Mouse (Mus musculus): ENCODE results near the gene Prrx2. TPM values are rescaled to one million over a fixed set of nuclear protein-coding genes. Genes with fewer than 3 reads are reported as not detected.

The Prrx2 gene
- 1.0 and 1.5 TPM in 2 replicates for polyA plus RNA-seq (2012; rRNA removed)

- no peaks in the 10 kb centered on the region for H3K36me3 ChIP-seq (ENCODE audit: control insufficient read depth, insufficient read depth, low read length)
- peaks cover 8% of the 10 kb centered on the region for H3K4me1 ChIP-seq (ENCODE audit: control insufficient read depth, insufficient read depth, low read length)
- H3K4me3 ChIP-seq (ENCODE audit: control insufficient read depth, low read depth, low read length), result no peak within 1 kb of the TSS
- TF ChIP-seq CTCF (IDR thresholded peaks at IDR 0.05; ENCODE audit: control insufficient read depth, insufficient read depth, insufficient replicate concordance, low read depth, low read length), result no peak
- TF ChIP-seq POLR2A (IDR thresholded peaks at IDR 0.05; ENCODE audit: control insufficient read depth, low read depth, low read length), result no peak
- H3K27ac ChIP-seq (ENCODE audit: control insufficient read depth, insufficient read depth, low read depth, low read length), result no peak within 1 kb of the TSS
- H3K27me3 ChIP-seq (ENCODE audit: control insufficient read depth, insufficient read depth, low read length), result no peaks in the 10 kb centered on the region
Observed at GRCm38 (mm10) chr2:30834373-30835022, at the start of gene Prrx2. TSS of gene Prrx2 (plus strand) at chr2:30834972.

- Histone ChIP-seq H3K4me1 (ENCODE audit: control insufficient read depth, insufficient read depth, low read length) (peaks cover 19% of the 10 kb centered on the region), H3K4me3 (ENCODE audit: control insufficient read depth, low read depth, low read length) (no peak overlapping the region), H3K27ac (ENCODE audit: control insufficient read depth, insufficient read depth, low read depth, low read length) (no peak overlapping the region), H3K27me3 (ENCODE audit: control insufficient read depth, insufficient read depth, low read length) (no peaks in the 10 kb centered on the region; the same call in 1 of the 2 replicates), H3K36me3 (ENCODE audit: control insufficient read depth, insufficient read depth, low read length) (no peaks in the 10 kb centered on the region)
- TF ChIP-seq POLR2A (IDR thresholded peaks at IDR 0.05; ENCODE audit: control insufficient read depth, low read depth, low read length), result no peak
- TF ChIP-seq CTCF (IDR thresholded peaks at IDR 0.05; ENCODE audit: control insufficient read depth, insufficient read depth, insufficient replicate concordance, low read depth, low read length), result no peak
Observed at GRCm38 (mm10) chr2:30787466-30787865, 47.3 kb upstream of the Prrx2 start.

- TF ChIP-seq CTCF (IDR thresholded peaks at IDR 0.05; ENCODE audit: control insufficient read depth, insufficient read depth, insufficient replicate concordance, low read depth, low read length), result no peak
- TF ChIP-seq POLR2A (IDR thresholded peaks at IDR 0.05; ENCODE audit: control insufficient read depth, low read depth, low read length), result no peak
- no peaks in the 10 kb centered on the region for H3K36me3 ChIP-seq (ENCODE audit: control insufficient read depth, insufficient read depth, low read length)
- no peak overlapping the region for H3K4me3 ChIP-seq (ENCODE audit: control insufficient read depth, low read depth, low read length)
- no peaks in the 10 kb centered on the region for H3K27me3 ChIP-seq (ENCODE audit: control insufficient read depth, insufficient read depth, low read length)
- H3K27ac ChIP-seq (ENCODE audit: control insufficient read depth, insufficient read depth, low read depth, low read length), result no peak overlapping the region
- peaks cover 16% of the 10 kb centered on the region for H3K4me1 ChIP-seq (ENCODE audit: control insufficient read depth, insufficient read depth, low read length)
Observed at GRCm38 (mm10) chr2:30792061-30792460, 42.7 kb upstream of the Prrx2 start.

GRCm38 (mm10) chr2:30794179-30795108 lies 40.3 kb upstream of the Prrx2 start:
- TF ChIP-seq CTCF (IDR thresholded peaks at IDR 0.05; ENCODE audit: control insufficient read depth, insufficient read depth, insufficient replicate concordance, low read depth, low read length) (peak; percentile 97), POLR2A (IDR thresholded peaks at IDR 0.05; ENCODE audit: control insufficient read depth, low read depth, low read length) (0 out of 2 replicates have a peak, but pooled peaks have one; percentile 2)
- H3K27ac ChIP-seq (ENCODE audit: control insufficient read depth, insufficient read depth, low read depth, low read length), result no peak overlapping the region
- H3K4me3 ChIP-seq (ENCODE audit: control insufficient read depth, low read depth, low read length), result peak overlapping the region; percentile 55
- H3K4me1 ChIP-seq (ENCODE audit: control insufficient read depth, insufficient read depth, low read length), result peaks cover 16% of the 10 kb centered on the region
- no peaks in the 10 kb centered on the region for H3K27me3 ChIP-seq (ENCODE audit: control insufficient read depth, insufficient read depth, low read length)
- H3K36me3 ChIP-seq (ENCODE audit: control insufficient read depth, insufficient read depth, low read length), result no peaks in the 10 kb centered on the region

- Histone ChIP-seq H3K27me3 (ENCODE audit: control insufficient read depth, insufficient read depth, low read length) (no peaks in the 10 kb centered on the region), H3K4me1 (ENCODE audit: control insufficient read depth, insufficient read depth, low read length) (peaks cover 16% of the 10 kb centered on the region), H3K27ac (ENCODE audit: control insufficient read depth, insufficient read depth, low read depth, low read length) (0 out of 2 replicates have a peak overlapping the region, but pooled peaks have one; percentile 50), H3K4me3 (ENCODE audit: control insufficient read depth, low read depth, low read length) (peak overlapping the region; percentile 55), H3K36me3 (ENCODE audit: control insufficient read depth, insufficient read depth, low read length) (no peaks in the 10 kb centered on the region)
- TF ChIP-seq CTCF (IDR thresholded peaks at IDR 0.05; ENCODE audit: control insufficient read depth, insufficient read depth, insufficient replicate concordance, low read depth, low read length), result no peak
- TF ChIP-seq POLR2A (IDR thresholded peaks at IDR 0.05; ENCODE audit: control insufficient read depth, low read depth, low read length), result no peak
Observed at GRCm38 (mm10) chr2:30795271-30795888, 39.4 kb upstream of the Prrx2 start.

GRCm38 (mm10) chr2:30795889-30796275 lies 38.9 kb upstream of the Prrx2 start:
- no peaks in the 10 kb centered on the region for H3K36me3 ChIP-seq (ENCODE audit: control insufficient read depth, insufficient read depth, low read length)
- H3K4me1 ChIP-seq (ENCODE audit: control insufficient read depth, insufficient read depth, low read length), result peaks cover 16% of the 10 kb centered on the region
- H3K4me3 ChIP-seq (ENCODE audit: control insufficient read depth, low read depth, low read length), result peak overlapping the region; percentile 55
- TF ChIP-seq POLR2A (IDR thresholded peaks at IDR 0.05; ENCODE audit: control insufficient read depth, low read depth, low read length) (peak; percentile 12; the same call in 1 of the 2 replicates), CTCF (IDR thresholded peaks at IDR 0.05; ENCODE audit: control insufficient read depth, insufficient read depth, insufficient replicate concordance, low read depth, low read length) (no peak)
- H3K27ac ChIP-seq (ENCODE audit: control insufficient read depth, insufficient read depth, low read depth, low read length), result peak overlapping the region; percentile 81
- H3K27me3 ChIP-seq (ENCODE audit: control insufficient read depth, insufficient read depth, low read length), result no peaks in the 10 kb centered on the region

- Histone ChIP-seq H3K27me3 (ENCODE audit: control insufficient read depth, insufficient read depth, low read length) (no peaks in the 10 kb centered on the region), H3K4me3 (ENCODE audit: control insufficient read depth, low read depth, low read length) (peak overlapping the region; percentile 55), H3K4me1 (ENCODE audit: control insufficient read depth, insufficient read depth, low read length) (peaks cover 17% of the 10 kb centered on the region), H3K36me3 (ENCODE audit: control insufficient read depth, insufficient read depth, low read length) (no peaks in the 10 kb centered on the region), H3K27ac (ENCODE audit: control insufficient read depth, insufficient read depth, low read depth, low read length) (peak overlapping the region; percentile 81)
- TF ChIP-seq CTCF (IDR thresholded peaks at IDR 0.05; ENCODE audit: control insufficient read depth, insufficient read depth, insufficient replicate concordance, low read depth, low read length), result no peak; the same call in 1 of the 2 replicates
- peak; percentile 4; the same call in 1 of the 2 replicates for TF ChIP-seq POLR2A (IDR thresholded peaks at IDR 0.05; ENCODE audit: control insufficient read depth, low read depth, low read length)
Observed at GRCm38 (mm10) chr2:30796382-30796781, 38.4 kb upstream of the Prrx2 start.

Measured in testis, adult 2 months (tissue).